Mouse (Mus musculus) ES-CJ7 (cell line): ENCODE results near the gene RPS10-NUDT3.

Experiments
- DNase-seq: peaks from one replicate; pipeline ENCODE4 v3.0.0; 2011; ENCODE audit warnings: low read depth, low spot score

RPS10-NUDT3 gene

DNA sequence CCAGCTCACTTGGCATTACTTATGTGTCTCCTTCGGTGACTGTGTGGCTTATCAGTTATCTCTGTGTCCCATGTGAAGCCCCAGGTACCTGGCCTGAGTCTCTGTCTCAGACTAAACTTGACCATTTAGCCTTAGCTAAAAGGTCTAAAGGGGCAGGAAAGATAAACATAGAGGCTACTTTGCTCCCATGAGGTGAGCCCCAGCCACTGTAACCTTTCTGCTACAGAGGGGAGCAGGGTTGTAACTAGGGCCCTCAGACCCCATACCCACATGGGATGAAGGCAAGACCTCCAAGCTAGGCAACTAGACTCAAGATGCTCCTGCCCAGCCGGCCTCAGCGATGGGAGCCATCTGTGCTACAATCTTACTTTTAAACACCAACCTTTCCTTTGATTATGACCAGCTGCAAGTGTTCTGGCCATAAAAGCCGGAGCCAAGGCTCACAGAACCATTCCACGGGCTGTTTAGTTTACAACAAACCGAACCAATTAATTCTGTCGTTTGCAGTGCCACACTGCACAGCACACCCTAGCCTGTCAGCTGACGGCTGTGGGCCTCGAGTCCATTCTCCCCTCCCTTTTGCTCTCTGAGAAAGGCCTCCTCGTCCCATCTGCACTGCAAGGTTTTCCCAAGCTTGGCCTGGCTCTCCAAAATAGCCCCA, 59.8 kb downstream of the RPS10-NUDT3 start:
- no peak for DNase-seq

DNA sequence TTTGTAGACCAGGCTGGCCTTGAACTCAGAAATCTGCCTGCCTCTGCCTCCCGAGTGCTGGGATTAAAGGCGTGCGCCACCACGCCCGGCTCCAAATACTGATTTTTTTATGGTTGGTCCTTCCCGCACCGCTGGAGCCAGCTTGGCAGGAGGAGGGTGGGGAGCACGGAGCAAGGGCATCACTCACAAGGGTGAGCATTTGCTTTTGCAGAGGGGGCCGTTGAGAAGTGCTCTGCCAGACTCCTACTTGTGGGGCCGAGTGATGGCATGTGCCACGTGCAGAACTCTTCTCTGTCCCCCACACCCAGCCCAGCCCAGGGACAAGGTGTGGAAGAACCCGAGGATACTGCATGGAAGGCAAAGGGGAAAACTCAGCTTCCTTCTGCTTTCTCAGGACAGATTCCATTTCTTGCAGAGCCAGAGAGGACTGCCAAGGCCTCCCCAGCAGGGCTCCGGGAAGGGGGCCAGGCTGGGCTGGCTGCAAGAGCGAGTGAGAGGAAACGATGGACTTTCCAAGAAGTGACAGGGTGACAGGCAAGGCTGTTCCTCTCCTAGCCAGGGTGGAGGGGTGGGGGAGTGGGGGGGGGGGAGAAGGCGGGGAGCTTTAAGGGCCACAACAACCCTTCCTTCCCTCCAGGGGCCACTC, 60.4 kb downstream of the RPS10-NUDT3 start:
- no peak for DNase-seq

DNA sequence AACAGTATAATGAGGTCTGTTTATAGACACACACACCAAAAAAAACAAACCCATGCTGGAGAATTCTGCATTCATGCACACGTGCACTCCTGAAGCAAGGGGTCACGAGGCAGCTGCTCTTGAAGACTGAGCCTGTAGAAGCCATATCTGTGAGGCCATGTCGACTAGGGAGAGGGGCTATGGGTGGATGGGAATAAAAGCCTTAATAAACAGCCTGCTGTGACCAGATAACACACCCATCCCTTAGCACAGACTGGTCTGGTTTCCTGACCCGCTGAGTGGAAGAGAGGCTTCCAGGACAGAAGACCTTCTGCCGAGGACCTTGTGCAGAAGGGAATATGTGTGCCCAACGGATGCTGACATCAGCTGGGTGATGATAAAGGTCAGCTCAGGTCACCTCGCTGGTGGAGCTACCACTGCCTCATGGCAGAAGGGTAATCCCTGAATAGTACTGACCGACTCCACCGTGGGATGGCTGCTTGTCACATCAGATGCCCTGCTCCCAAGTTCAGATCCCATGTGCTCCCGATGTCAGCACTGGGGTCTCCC, 61.2 kb downstream of the RPS10-NUDT3 start:
- DNase-seq, result no peak

DNA sequence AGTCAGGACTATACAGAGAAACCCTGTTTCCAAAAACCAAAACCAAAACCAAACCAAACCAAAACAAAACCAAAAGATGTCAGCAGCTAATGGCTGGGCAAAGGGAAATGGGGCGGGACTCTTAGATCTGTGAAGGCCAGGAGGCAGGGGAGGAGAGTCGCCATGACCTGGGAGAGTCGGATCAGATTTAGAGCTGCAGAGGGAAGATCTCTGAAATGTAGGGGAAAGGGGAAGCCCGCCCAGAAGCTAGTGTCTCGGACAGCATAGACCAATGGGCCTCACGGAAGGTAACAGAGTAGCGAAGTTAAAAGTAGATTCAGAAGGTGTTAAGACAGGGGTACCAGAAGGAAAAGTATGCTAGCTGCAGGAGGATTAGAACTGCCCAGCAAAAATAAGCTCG, 63.7 kb downstream of the RPS10-NUDT3 start:
- DNase-seq, result no peak

DNA sequence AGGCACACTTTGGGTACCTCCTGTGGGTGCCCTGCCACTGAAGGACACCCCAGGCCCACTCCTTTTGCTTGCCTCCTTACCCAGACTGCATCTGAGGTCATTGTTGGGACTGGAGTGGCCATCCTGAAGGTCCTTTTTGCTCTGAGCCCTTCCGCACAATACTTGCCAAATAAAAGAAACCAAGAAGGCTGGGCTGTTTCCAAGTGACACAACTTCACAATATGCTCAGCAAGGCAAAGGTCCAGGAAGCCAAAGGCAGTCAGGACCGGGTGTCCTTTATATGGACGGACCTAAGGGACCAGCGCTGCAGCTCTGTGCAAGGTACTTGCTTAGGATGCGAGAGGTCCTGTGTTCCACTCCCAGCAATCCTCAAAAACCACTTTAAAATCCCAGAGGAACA, 66.8 kb downstream of the RPS10-NUDT3 start:
- no peak for DNase-seq

DNA sequence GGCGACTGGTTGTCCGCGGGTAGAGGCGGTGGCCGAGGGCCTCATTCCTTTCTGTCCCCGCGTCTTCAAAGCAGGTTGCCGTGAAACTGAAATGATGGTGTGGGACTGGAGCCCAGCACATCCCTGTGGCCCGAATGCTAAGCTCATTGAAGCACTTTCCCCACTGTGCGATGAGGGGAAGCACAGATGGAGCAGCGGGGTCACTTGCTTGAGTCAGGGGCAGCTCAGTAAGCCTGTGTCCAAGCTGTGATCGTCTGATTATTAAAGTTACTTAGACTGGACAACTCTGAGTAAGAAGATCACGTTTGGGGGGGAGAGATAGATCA, 69.1 kb downstream of the RPS10-NUDT3 start:
- no peak for DNase-seq

DNA sequence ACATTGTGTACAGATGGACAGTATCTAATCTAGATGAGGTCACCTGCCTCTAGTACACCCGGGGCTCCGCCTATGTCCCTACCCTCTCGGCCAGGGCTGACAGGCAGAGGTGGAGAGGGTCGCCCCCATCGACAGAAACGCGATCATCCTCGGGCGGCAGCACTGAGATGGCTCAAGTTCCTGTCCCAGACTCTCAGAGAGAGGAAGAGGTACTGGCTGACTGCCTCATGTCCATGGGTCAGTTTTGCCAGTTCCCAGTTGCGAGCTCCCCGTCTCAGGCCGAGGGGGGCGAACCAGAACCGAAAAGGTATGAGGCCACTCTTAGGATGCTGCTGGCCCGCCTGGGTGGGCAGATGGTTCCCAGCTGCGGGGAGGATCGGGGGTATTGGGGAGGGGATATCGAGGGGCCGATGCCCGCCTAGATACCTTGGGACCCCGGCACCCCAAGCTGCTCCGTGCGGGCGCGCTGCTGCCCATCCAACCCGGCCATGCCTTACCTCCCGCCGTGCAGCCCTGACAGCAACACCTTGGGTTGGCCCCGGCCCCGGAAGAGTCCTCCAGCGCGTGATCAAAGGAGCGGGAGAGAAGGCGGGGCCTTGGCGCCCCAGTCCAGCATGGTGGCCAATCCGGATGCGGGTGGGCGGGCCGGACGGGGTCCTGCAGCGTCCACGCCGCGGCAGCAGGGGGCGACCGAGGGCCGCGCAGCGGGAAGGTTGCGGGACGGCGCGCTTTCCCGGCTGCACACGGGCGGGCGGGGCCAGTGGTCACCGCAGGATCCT, 69.7 kb downstream of the RPS10-NUDT3 start, which contains the start of gene AI413582:
TSS of gene AI413582 (minus strand) at position 594 of the 779 bp plus-strand sequence.
- DNase-seq, result peak; percentile 90

DNA sequence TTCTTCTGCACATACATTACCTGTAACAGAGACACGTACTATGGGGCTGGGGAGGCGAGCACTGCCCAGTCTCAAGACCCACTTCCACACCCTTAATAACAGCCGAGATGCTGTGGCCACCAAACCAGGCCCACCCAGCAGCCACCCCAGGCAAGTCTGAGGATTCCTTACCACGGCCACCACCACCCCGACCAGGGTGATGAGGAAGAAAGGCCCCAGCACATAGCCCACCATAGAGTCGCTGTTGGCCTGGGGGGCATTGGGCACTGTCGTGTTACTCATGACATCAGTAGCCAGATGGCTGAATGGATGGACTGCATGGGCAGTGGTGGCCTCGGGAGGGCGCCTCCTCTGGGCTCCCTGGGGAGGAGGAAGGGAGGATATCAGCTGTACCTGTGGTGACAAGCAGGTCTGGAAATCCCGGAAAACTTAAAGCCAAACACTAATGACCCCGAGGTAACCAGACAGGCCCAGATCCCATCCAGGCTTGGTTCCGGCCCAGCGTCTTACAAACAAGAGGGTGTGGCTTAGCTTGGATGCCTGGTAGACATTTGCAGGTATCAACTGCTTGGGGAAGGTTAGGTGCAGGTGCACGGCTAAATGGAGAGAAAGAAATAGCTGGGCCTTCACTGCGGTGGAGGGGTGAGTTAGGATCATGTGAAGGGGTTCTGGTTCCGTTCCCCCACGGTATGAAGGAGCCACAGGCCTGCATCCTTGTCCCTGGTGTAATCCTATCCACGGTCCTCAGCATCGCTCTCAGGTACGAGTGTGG, 70.4 kb downstream of the RPS10-NUDT3 start:
- peak; percentile 59 for DNase-seq

DNA sequence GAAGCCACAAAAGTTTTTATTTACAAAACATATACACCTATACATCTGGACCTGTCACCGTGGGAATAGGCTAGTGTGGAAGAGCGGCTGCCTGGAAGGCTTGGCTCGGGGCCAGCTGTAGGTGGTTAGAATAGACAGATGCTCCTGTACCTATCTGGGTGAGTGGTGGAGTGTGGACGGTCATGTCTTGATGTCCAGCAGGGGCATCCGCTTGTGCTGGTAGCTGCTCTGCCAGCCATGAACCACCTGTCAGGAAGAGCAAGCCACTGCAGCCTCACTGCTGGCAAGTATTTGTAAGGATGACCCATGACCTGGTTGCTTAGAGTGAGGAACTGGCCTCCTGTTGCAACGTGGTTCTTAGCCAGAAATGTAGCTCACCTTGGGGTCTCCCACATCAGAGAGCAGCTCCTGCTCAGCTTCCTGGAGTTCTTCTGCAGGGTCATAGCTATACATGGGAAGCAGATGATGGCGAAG, 71.2 kb downstream of the RPS10-NUDT3 start:
- no peak for DNase-seq

DNA sequence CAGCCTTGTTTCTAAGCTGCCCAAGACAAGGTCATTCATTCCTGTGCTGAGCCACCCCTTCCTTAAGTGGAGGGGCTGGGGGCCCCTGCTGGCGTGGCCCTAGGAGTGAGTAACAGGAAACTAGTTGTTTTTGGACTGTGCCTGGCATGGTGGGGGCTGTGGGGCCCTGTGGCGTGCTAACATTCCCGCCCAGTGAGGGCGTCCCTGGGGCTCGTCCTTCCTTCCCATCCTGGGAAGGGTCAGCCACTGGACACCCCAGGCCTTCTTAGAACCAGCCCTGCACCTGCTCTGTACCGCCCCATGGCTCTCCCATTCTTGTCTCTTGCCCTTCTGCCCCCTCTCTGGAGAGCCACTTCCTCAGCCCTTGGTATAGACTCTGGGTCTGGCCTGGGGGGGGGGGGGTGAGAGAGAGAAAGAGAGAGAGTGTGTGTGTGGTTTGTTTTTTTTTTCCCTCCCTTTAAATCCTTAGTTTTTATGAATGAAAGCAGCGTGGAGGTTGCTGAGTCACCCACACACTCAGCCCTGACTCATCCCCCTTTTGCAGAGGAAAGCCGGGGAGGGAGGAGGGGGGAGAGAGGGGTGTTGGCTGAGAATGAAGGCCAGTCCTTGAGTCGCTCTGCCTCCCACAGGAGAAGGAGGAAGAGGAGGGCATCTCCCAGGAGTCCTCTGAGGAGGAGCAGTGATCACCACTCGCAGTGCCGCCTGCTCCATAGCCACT, 73.1 kb downstream of the RPS10-NUDT3 start:
- DNase-seq, result peak; percentile 51

DNA sequence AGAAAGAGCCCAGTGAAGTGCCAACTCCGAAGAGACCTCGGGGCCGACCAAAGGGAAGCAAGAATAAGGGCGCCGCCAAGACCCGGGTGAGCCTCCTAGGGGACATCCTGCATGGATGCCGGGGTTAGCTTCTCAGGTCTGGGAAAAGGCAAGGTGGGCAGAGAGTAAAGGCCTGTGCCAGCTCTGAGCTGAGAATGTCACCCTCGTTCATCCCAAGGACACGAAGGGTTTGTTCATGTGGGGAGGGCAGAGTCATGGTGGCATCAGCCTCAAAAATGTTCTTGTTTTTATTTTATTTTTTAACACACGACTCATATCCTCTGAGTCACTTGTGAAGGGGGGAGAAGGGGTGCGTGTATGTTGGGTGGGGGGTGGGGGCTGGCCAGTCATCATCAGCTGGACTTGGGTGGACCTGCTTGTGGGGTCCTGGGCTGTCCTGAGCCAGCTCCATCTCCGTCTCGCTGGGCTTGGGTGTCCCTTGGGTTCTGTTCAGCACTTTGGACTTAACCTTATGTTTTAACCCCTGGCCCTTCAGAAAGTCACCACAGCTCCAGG, 74.0 kb downstream of the RPS10-NUDT3 start:
- no peak for DNase-seq

DNA sequence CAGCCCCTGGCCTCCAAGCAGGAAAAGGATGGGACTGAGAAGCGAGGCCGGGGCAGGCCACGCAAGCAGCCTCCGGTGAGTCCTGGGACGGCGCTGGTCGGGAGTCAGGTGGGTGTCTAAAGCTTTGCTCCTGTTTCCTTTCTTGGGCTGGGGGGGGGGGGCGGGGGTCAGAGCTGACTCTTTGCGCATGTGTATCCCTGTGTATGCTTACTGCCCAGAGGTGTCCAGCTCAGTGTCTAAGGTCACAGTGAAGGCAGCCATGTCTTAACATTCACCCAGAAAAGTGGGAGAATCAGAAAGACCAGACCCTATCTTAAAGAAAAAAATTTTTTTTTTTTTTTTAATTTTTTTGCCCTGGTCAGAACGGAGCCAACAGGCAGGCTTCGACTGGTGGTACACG, 75.4 kb downstream of the RPS10-NUDT3 start:
- DNase-seq, result no peak

DNA sequence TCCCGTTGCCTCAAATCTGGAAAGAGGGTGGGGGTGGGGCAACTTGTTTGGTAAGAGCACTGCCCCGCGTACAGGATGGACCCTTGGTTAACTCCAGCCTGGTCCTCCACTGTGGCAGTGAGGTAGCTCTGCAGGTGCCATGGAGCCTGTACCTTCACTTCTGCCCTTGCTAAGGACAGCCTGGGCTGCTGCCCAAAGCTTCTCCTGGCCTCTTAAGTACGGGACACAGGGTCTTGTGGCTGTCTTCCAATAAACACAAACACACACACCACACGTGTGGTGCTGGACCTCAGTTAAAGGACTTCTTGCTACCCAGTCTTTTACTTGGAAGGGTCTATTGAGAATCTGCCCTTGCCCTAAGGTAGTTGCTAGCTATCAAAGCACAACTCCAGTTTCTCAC, 76.2 kb downstream of the RPS10-NUDT3 start:
- DNase-seq, result no peak

DNA sequence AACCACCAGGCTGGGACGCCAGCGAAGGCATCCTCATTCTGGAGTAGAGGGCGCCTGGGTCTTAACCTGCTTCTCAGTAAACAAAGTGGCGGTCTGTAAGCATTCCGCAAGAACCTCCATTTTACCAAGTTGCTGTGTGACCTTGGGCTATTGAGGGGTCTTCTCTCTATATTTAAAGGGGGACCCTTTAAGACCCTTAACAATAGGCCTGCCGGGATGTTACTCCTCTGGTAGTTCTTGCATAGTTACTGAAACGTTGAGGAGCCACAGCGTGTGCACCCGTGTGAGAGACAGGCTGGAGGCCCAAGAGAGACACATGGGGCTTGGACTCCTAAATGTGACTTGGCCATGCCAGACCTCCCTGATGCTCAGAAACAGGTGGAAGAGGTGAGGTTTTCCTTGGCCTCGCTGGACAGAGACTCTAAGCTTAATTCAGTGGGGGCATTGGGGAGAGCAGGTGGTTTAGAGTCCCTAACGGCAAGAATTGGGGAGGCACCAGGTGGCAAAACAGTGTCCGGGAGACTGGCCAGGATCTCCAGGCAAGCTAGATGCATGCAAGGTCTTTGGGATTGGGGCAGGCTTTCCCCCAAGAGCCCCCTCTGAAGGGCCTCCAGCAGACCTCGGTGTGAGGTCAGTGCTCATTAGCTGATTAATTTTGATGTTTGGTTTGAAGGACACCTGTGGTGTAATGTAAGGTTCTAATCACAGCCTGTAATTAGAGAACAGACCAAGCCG, 76.9 kb downstream of the RPS10-NUDT3 start:
- DNase-seq, result no peak

DNA sequence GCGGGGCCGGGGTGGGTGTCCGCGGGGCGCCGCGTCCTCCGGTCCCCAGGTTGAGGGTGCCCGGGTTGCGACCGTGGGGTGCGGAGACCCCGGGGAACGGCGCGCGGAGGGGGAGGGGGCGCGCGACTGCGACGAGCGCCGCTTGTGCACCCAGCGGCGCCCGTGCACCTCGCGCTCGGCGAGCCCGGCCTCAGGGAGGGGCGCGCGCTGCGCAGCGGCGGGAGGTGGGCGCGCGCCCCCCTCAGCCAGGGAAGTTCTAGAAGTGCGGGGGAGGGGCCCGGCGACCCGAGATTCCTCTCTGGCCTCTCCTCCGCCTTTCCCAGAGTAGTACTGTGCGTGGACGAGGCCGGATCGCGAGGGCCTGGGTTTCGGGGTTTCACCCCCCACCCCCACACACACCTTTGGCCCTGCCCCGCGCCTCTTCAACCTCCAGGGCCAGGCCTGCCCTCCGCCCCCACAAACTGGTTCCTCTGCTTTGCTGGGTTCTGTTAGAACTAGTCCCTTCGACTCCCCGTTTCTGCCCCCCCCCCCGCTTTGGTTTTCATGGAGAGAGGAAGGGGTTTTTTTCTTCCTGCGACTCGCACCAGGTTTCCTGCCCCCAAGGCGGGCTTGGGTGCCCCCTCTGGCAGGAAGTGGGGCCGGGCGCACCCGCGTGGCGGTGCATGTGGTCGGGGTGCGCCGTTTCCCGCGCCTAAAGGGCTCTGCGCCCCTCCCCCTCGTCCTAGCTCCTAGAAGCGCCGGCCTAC, 77.7 kb downstream of the RPS10-NUDT3 start:
- peak; percentile 86 for DNase-seq

DNA sequence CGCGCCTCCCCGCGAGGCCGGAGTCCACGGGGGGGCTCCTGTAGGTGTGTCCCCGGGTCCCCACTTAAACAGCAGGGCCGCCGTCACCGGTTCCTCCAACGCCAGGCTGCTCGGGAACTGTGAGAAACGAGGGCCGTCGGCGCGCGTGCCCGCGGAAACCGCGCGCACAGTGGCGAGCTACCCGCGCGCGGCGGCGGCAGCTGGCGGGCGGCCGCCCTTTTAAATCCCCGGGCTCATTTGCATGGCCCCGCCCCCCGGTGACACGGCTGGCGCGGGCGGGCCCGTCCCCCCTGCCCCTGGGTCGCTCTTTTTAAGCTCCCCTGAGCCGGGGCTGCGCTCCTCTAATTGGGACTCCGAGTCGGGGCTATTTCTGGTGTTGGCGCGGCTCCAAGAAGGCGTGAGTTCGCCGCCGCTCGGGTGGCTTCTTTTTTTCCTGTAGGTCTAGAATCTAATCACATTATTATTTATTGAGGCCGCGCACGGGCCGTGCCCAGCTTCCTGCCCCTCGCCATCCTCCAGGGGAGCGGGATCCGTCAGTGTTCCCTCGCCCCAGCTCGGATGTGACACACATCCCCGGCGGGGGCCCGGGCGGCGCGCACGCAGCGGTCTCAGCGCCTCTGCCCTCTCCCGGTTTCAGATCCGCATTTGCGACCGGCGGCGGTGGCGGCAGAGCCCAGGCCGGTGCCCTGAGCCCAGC, 78.6 kb downstream of the RPS10-NUDT3 start, which contains the start of gene Hmga1:
TSS of gene Hmga1 (plus strand) at position 183 of the 697 bp plus-strand sequence.
- peak; percentile 92 for DNase-seq

DNA sequence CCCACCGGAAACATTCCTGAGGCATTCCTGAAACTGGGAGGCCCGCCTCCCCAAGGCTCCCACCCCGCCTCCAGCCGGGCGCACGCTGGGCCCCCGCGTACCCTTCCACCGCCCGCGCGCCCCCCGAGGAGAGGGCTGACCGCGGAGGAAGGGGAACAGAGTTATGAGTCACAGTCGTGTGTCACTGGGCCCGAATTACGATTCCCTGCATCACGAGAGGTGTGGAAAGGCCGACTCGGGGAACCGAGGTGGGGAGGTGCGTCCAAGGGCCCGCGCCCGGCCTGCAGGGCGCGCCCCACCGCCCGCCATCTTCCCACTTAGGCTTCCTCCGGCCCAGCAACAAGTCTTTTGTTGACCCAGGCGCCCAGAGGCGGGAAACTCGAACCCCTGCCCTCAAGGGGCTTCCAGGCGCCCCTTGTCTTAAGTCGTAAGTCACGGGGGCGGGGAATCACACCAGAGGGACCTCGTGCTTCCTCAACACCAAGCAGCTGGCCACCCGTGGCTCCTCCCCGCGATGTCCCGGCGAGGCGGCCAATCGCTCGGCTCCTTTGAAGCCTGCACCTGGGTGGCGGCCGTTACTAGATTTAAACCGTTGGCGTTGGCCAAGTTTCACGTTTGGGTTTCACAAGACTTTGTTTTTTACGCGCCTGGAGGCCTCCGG, 79.4 kb downstream of the RPS10-NUDT3 start:
- peak; percentile 94 for DNase-seq

DNA sequence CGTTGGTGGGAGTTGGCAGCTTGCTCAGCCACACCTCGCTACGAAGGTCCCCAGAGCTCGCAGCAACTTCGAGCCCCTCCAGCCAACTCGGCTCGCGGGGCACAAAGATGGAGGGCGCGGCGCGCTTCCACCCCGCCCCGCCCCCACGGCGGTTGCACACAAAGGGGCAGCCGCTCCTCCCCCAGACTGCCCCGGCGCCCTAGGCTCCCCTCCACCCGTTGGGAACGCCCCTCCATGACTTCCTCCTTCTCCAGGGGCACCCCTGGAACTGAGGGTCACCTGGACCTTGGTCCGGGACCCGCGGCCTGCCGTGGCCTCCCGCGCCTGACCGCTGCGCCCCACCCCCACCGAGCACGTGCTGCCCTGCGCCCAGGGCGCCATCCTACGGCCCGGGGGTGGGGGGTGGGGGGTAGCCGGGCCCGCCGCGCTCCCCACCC, 79.9 kb downstream of the RPS10-NUDT3 start:
- peak; percentile 83 for DNase-seq
